Mouse (Mus musculus) induced T-regulatory cell, adult 2 months (primary cell): Measurements from ENCODE around the gene Lrrc66.

Experiments used
- DNase-seq: peaks from one replicate; pipeline ENCODE4 v3.0.0-alpha.2; 2012; ENCODE audit warnings: low read depth

Gene Lrrc66

DNA sequence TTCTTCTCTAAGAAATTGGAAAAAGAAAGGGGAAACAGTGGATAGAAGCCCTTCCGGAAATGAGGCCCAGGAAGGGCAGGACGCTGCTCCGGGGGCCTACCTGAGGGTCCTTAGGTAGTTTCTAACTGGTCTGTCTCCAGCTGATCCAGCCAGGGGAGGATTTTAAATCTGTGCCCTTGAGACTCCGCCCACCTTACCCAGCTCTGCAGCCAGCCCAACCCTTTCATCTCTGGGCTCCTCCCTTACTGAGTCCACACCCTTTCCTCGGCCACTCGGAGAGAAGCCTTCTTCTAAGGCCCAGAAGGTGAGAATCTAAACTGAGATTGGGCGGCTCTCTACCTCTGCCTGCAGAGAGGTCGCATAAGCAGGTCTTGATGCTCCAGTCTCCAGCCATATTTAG, at the start of gene Lrrc66:
TSS of gene Lrrc66 (minus strand) at position 236 of the 400 bp plus-strand sequence.
- peak; percentile 24 for DNase-seq

DNA sequence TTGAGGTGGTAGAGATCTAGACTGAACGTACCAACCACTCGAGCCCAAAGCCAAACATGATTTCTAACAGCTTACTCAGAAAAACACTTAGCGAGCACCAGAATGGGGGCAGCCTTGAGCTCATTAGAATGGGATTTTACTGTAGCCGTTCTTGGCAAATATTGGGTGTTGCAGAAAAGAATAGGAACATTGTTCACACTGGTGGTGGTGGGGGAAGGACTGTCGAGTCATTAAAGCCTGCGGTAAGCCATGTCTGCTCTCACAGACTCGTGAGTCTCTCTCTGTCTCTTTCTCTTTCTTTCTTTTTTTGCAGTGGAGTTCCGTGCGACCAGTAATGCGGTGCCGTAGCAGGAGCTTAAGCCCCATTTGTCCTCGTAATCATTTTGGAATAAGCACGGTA, 44.3 kb upstream of the Lrrc66 start:
- no peak for DNase-seq

DNA sequence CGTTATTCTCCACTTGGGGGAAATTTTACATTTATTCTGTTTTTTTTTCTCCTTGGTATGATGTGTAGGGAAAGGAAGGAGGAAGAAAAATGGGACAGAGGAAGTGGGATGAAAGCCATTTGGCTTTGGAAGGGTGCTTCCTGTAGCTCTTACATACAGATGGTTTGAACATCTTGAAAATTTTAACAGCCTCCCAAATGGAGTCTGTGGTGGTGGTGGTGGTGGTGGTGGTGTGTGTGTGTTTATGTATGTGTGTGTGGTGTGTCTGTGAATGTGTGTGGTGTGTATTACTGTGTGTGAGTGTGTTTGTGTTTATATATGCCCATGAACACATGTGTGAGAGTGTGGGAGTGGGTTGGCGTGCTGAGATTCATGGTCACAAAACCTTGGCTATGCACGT, 43.3 kb upstream of the Lrrc66 start:
- DNase-seq: no peak

DNA sequence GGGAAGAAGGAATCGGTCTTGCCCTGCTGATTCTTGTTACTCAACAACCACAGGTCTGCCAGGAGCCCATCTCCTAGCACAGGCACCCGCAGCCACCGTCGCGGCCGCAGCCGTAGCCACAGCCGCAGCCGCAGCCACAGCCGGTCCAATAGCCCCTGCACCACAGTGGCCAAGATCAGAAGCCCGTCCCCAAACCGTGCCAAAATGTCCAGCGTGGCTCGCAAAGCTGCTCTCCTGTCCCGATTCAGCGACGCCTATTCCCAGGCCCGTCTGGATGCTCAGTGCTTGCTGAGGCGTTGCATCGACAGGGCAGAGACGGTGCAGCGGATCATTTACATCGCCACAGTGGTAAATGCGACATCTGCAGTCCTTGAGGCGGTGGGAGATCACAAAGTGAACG, 37.1 kb upstream of the Lrrc66 start:
- DNase-seq: no peak

DNA sequence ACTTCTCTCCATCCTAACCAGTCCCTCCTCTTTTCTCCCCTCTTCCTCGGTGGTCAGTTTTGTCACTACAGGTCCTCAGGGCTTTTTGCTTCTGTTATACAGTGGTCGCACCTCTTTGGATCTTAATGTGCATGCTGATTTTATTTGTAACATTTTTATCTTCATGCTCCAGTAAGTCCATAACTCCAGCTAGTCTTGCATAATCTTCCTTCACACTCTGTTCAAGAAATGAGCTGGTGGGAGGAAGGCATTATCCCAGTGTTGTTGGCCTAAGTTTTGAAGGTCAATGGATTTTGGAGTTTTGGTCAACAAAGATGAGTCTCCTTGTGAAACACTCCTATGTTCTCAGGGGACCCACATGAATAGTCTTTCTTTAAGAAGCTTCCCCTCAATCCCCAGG, 35.6 kb upstream of the Lrrc66 start:
- no peak for DNase-seq

DNA sequence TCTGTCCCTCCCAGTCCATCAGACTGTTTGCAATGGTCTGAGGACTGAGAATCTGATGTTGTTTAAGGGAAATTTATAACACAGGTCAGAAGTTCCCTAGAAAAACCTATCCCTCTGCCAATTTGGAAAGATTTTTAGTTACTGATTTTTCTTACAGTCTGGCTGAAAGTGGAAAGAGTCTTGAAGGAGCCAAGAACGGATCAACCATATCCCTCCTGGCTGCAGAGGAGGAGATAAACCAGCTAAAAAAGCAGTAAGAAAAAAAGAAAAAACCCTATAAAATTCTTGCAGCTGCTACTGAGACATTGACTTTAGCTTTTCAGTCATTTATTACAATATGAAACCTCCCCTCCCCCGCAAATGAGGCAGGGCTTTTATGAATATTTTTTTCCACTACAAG, 34.4 kb upstream of the Lrrc66 start:
- DNase-seq: no peak

DNA sequence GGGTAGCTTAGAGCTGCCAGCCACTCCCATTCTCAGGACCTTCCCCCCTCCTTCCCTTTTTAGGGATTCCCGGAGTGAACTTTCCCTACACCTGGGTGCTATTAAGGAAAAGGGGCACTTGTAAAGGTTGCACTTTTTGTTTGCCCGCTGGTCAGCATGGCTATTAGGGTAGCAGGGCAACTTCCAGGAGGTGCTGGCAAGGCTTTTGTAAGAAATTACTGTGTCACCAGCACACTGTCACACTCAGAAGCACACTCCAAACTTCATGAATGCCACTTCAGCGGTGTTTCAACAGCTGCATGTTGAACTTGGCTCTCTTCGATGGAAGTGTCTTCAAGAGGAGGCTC, 19.5 kb upstream of the Lrrc66 start:
- DNase-seq: no peak

- DNase-seq: peak; percentile 54
Observed at GRCm38 (mm10) chr5:73651061-73651854, 18.9 kb upstream of the Lrrc66 start, which contains the start of gene Spata18. Gene Spata18 (plus strand): TSS chr5:73651379.

GRCm38 (mm10) chr5:73650365-73650964, 18.1 kb upstream of the Lrrc66 start:
- DNase-seq: peak; percentile 52

GRCm38 (mm10) chr5:73647261-73647900, 15.1 kb upstream of the Lrrc66 start, which contains the start of gene Sgcb:
Gene Sgcb (minus strand): TSS chr5:73647790.
- DNase-seq: peak; percentile 89

DNA sequence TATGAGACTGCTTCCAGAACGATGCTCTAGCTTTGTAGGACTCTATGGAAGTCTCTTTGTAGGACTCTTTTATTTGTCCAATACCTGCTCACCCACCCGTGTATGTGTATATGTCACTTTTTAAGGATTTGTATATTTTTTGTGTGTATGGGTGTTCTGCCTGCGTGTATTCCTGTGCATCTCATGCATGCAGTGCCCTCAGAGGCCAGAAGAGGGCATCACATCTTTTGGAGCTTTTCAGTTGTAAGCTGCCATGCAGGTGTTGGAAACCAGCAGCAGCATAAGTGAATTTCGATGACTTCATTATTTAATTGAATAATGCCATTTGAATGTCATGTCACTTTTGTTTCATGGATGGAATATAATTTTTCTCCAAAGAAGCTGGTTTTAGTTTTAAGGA, 9.8 kb upstream of the Lrrc66 start:
- peak; percentile 73 for DNase-seq

DNA sequence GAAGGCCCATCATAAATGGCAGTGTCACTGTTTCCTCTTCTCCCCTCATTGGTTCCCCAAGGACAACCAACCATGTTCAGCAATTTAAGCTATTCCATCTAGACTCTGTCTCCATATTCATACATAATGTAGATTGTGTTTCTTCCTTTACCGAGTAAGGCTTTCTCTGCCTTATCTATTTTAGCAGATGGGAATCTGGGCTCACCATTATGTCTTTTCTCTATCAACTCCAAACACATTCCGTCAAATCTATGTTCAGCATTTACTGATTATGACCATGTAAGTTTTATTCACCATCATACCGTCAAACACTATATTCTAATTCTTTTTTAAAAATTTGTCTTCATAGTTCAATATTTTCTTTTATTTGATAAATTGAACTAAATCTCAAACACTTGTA, 8.7 kb upstream of the Lrrc66 start:
- no peak for DNase-seq

- DNase-seq: peak; percentile 74
Observed at GRCm38 (mm10) chr5:73637337-73638107, 5.2 kb upstream of the Lrrc66 start.

GRCm38 (mm10) chr5:73633141-73633540, 815 bp upstream of the Lrrc66 start:
- peak; percentile 83 for DNase-seq

DNA sequence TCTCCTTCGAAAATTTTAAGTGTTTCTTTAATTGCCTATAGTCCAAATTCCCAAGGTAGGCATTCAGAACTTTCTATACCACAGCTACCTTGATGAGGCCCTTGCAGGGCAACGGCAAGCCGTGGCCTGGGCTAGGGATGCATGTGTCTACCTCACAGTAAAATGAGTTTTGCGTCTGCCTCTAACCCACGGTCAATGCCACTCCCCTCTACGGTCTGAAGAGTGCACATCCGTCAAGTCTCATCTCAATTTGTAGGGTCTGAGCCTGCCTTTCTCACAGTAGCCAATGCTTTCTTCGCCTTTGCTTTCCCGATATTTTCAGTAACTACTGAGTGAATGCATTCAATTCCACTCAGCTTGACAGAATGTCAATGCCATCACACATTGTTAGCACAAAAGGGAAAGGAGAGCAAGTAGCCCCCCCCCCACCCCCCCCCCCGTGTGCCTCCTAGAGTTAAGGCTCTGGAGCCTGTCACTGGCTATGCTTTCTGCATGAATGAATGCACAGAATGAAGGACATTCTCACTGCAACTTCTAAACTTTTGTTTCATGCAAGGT, 1.2 kb downstream of the Lrrc66 start:
- DNase-seq: no peak

GRCm38 (mm10) chr5:73630141-73630540, 2.2 kb downstream of the Lrrc66 start:
- DNase-seq: peak; percentile 64

- DNase-seq: no peak
Observed at GRCm38 (mm10) chr5:73627991-73628390, 4.3 kb downstream of the Lrrc66 start.

DNA sequence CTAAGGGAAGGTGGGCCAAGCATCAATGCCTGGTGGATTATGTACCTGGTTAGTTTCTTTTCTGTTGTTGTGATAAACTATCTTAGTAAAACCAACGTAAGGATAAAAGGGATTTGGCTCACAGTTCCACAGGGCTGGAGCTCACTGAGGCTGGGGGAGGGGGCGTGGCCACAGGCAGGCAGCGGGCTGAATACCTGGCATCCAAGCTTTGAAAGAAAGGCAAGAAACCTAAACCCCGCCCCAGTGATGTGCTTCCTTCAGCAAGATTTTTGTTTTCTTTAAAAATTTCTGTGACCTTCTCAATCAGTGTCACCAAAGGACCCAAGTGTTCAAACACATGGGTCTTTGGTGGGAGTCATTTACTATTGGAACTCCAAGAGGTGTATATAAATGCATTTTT, 4.8 kb downstream of the Lrrc66 start:
- DNase-seq: no peak

DNA sequence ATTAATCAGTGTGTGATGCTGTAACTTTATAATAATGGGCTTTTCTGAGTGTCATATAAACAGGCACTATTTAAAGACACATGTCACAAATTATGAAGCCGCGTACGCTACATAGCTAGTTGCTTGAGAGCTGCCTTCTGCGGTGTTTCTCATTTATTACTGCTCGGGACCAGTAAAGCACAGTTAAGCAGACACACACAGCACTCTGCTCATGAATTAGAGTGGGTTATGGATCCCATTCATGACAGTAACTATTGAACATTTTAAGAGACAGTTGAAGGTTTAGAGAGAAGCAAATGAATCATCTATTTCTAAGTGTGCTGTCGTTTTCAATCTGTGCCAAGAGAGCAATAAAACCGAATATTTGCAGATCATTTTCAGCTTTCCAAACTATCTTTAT, 5.5 kb downstream of the Lrrc66 start:
- no peak for DNase-seq

DNA sequence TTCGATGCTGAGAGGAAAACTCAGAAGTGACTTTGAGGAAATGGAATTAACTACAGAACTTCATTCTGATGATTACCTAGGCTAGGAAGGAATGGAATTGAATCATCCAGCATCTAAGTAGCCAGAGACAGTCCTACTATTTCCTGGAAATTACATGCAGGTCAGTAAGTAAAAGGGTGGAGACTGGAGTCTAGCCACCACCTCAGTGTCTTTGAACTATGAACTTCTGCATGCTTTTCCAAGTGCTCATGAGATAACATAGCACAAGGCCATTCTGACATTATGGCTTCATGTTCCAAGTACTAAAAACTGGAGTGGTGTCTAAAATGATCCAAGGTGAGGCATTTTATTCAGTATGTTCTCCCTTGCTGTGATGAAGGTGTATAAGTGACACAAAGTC, 6.8 kb downstream of the Lrrc66 start:
- no peak for DNase-seq

DNA sequence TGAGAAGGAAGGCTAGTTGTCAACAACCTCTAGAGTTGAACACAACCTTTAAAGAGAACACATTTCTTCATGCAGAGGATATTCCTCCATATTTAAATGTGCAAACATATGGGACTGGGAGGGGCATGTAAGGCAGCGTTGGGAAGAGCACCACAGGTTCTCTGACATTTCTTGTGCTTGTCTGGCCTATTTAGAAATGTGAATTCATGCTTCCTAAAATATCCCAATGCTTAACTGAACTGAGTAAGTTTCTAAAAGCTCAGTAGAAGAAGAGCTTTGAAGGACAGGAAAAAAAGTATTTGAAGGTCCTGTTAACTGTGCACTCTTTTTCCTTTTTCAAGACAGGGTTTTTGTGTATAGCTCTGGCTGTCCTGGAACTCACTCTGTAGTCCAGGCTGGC, 13.4 kb downstream of the Lrrc66 start:
- no peak for DNase-seq

- no peak for DNase-seq
Observed at GRCm38 (mm10) chr5:73615211-73615610, 17.1 kb downstream of the Lrrc66 start.
